Mouse (Mus musculus) CH12.LX (cell line): ENCODE results near the gene Hrh3.

Experiments used
- EP300 ChIP-seq: IDR thresholded peaks from 2 replicates; pipeline ENCODE4 v1.6.1; 2011; ENCODE audit warnings: low read length, improper control_type of control experiment
- POLR2A ChIP-seq: IDR thresholded peaks from 2 replicates; pipeline ENCODE4 v1.6.1; 2011; ENCODE audit warnings: low read depth, mild to moderate bottlenecking, improper control_type of control experiment, low read length
- ZC3H11A ChIP-seq: IDR thresholded peaks from 2 replicates; pipeline ENCODE4 v1.6.1; 2012; ENCODE audit warnings: low read depth, mild to moderate bottlenecking, inconsistent platforms, low read length, improper control_type of control experiment

GRCm38 (mm10) chr2:180085926-180086636 is 18.2 kb downstream of the Hrh3 start:
- no peak for TF ChIP-seq EP300
- TF ChIP-seq POLR2A = no peak
- TF ChIP-seq ZC3H11A = no peak
